Mouse (Mus musculus): ENCODE data around the gene Lhfpl5. TPM values are rescaled to one million over a fixed set of nuclear protein-coding genes. Genes with fewer than 3 reads are reported as not detected.

Gene Lhfpl5
- polyA plus RNA-seq, 1 experiment from 2014 or later, result 0.64 TPM

- ATAC-seq (ENCODE audit: insufficient number of reproducible peaks, low FRiP score, low TSS enrichment, low read depth), result no peak
- 73% methylated on average over 2 of the region's 2 CpGs for WGBS
Observed at GRCm38 (mm10) chr17:28612603-28613002, 37.2 kb downstream of the Lhfpl5 start.

DNA sequence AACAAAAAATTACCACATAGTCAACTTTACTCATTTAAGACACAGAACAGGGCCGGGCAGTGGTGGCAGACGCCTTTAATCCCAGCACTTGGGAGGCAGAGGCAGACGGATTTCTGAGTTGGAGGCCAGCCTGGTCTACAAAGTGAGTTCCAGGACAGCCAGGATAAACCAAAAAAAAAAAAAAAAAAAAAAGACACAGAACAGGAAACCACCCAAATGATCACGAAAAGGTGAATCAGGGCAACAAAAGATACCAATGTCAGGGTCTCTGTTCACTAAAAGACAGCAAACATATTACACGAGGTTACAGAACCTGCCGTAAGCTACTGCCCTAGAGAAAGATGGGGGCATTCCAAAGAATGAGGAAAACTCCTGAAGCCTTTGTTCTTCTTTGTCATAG lies 37.7 kb downstream of the Lhfpl5 start:
- no peak overlapping the region for H3K4me2 ChIP-seq (replicated peaks)
- peaks cover 28% of the 10 kb centered on the region for H3K36me3 ChIP-seq
- no peaks in the 10 kb centered on the region for H3K27me3 ChIP-seq
- 84% methylated on average over 6 of the region's 6 CpGs for WGBS
- no peak overlapping the region for H3K9ac ChIP-seq
- H3K9me3 ChIP-seq (replicated peaks), result no peaks in the 10 kb centered on the region
- 0 out of 2 replicates have a peak, but pooled peaks cover 4% of the 10 kb centered on the region for H3K4me1 ChIP-seq
- no peak for ATAC-seq (ENCODE audit: insufficient number of reproducible peaks, low FRiP score, low TSS enrichment, low read depth)
- H3K27ac ChIP-seq (replicated peaks), result no peak overlapping the region
- H3K4me3 ChIP-seq (replicated peaks), result no peak overlapping the region

More at GRCm38 (mm10) chr17:28612603-28613002, 37.2 kb downstream of the Lhfpl5 start:
- Histone ChIP-seq H3K4me2 (replicated peaks) (no peak overlapping the region), H3K9me3 (replicated peaks) (no peaks in the 10 kb centered on the region), H3K4me1 (0 out of 2 replicates have a peak, but pooled peaks cover 2% of the 10 kb centered on the region), H3K9ac (no peak overlapping the region), H3K27ac (replicated peaks) (no peak overlapping the region), H3K27me3 (no peaks in the 10 kb centered on the region), H3K4me3 (replicated peaks) (no peak overlapping the region), H3K36me3 (peaks cover 29% of the 10 kb centered on the region)

- ATAC-seq (ENCODE audit: insufficient number of reproducible peaks, low FRiP score, low TSS enrichment, low read depth), result no peak
- WGBS, result 99% methylated on average over 4 of the region's 4 CpGs
- Histone ChIP-seq H3K27me3 (no peaks in the 10 kb centered on the region), H3K4me2 (replicated peaks) (no peak overlapping the region), H3K9me3 (replicated peaks) (no peaks in the 10 kb centered on the region), H3K27ac (replicated peaks) (no peak overlapping the region), H3K4me1 (peaks cover 12% of the 10 kb centered on the region; the same call in 1 of the 2 replicates), H3K9ac (no peak overlapping the region), H3K4me3 (replicated peaks) (no peak overlapping the region), H3K36me3 (peaks cover 40% of the 10 kb centered on the region)
Observed at GRCm38 (mm10) chr17:28615332-28615731, 39.9 kb downstream of the Lhfpl5 start.

DNA sequence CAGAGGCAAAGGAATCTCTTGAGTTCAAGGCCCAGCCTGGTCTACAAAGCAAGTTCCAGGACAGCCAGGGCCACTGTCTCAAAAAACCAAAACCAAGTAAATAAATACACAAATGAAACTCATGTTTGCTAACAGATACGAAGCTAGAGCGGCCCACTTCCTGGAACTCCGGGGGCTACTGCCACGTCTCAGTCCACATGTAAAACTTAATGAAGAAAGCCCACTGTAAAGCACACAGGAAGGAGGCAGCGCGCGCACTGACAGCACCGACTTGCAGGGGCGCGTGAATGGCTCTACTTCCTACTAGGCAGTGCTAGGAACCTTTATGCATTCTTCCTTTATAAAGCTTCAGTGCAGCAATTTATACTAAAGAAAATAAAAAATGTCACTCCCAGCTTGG lies 42.2 kb downstream of the Lhfpl5 start:
- no peak for ATAC-seq (ENCODE audit: insufficient number of reproducible peaks, low FRiP score, low TSS enrichment, low read depth)
- no peak overlapping the region for H3K4me3 ChIP-seq (replicated peaks)
- WGBS, result 84% methylated on average over 10 of the region's 10 CpGs
- peaks cover 27% of the 10 kb centered on the region for H3K4me1 ChIP-seq
- H3K27me3 ChIP-seq, result no peaks in the 10 kb centered on the region
- no peak overlapping the region for H3K4me2 ChIP-seq (replicated peaks)
- no peak overlapping the region for H3K9ac ChIP-seq
- no peaks in the 10 kb centered on the region for H3K9me3 ChIP-seq (replicated peaks)
- no peak overlapping the region for H3K27ac ChIP-seq (replicated peaks)
- H3K36me3 ChIP-seq, result peaks cover 40% of the 10 kb centered on the region

DNA sequence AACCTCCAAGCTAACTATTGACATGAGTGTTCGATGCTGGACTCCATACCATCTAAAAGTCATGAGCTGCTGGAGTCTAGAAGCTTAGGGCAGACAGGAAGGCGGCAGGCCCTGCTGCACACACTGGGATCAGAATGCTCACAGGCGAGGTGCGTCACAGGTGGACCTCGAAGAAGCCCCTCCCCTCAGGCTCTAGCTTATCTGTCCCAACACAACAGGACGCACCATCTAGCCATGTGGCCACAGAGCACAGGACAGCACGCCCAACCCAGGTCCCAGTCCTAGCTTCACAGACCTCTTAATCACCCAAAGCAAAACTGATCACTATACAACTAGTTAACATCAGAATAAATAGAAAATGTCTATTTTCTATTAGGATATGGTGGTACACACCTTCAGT lies 42.7 kb downstream of the Lhfpl5 start:
- H3K36me3 ChIP-seq, result peaks cover 40% of the 10 kb centered on the region

DNA sequence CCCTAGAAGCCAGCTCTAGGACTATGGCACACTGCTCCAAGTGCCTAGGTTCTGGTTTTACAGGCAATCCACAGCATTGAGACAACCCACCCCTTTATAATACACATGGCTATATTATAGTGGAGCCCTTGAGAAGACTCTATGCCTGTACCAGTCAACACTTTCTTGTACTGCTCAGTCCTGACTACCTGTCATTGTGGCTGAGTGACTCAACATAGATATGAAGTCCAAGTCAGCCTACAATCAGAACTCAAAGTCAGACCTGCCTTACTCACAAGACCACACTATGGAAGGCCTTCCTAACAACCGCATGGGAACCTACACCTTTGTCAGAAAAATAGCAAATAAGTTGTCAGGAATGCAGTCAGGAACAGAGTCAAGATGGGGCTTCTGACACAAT lies 43.3 kb downstream of the Lhfpl5 start:
- peaks cover 37% of the 10 kb centered on the region for H3K36me3 ChIP-seq
- WGBS, result 95% methylated on average over 1 of the region's 1 CpGs
- no peaks in the 10 kb centered on the region for H3K27me3 ChIP-seq

More for the DNA sequence above, 42.7 kb downstream of the Lhfpl5 start:
- Histone ChIP-seq H3K4me3 (replicated peaks) (no peak overlapping the region), H3K4me1 (peaks cover 29% of the 10 kb centered on the region), H3K27ac (replicated peaks) (no peak overlapping the region), H3K4me2 (replicated peaks) (no peak overlapping the region), H3K9ac (no peak overlapping the region), H3K27me3 (no peaks in the 10 kb centered on the region), H3K9me3 (replicated peaks) (no peaks in the 10 kb centered on the region)
- WGBS, result 83% methylated on average over 7 of the region's 7 CpGs
- ATAC-seq (ENCODE audit: insufficient number of reproducible peaks, low FRiP score, low TSS enrichment, low read depth), result no peak

DNA sequence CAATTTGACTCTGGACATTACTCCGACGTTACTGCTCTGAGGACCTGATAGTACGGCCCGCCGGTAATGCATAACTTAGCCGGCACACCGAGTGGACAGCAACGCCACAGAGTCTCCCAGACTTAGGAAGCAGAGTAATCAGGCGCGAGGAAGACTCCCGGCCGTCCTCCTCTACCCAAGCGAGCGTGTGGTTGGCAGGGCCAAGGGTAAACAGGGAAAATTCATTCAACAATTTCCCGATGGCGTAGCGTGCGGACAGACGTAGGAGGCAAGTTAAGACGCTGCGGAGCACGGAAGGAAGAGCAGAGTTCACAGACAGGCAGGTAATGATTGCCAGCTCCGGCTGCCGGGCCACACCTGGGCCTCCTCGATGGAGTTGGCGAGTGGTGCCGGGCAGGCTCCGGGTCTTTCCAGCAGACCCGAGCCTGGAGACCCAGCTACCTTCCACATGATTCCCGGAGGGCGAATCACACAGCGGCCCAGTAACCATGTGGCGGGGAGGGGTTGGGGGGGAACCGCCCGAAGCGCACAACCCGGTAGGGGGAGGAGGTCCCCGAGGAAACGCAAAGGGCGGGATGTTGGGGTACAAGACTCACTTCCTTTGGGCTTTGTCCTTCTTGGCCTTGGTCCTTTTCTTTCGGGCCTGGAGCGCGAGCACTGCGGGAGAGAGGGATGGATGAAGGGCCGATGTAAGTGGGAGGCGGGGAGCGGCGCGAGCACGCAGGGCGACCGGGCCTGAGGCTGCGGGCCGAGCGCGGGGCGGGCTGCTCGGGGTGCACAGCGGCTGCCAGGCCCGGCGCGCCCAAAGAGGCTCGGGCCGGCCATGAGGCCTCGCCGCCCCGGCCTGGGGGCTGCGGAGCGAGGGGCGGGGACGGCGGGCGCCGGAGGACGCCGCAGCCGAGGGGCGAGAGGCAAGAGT lies 46.2 kb downstream of the Lhfpl5 start:
- Histone ChIP-seq H3K36me3 (peaks cover 19% of the 10 kb centered on the region), H3K27ac (replicated peaks) (peak overlapping the region; percentile 87), H3K9me3 (replicated peaks) (no peaks in the 10 kb centered on the region), H3K4me1 (peaks cover 29% of the 10 kb centered on the region), H3K4me2 (replicated peaks) (peak overlapping the region; percentile 84), H3K27me3 (no peaks in the 10 kb centered on the region), H3K9ac (peak overlapping the region; percentile 85), H3K4me3 (replicated peaks) (peak overlapping the region; percentile 86)
- peak; percentile 60 for ATAC-seq (ENCODE audit: insufficient number of reproducible peaks, low FRiP score, low TSS enrichment, low read depth)
- under 1% methylated on average over 71 of the region's 78 CpGs for WGBS

More for the DNA sequence above, 43.3 kb downstream of the Lhfpl5 start:
- Histone ChIP-seq H3K9me3 (replicated peaks) (no peaks in the 10 kb centered on the region), H3K9ac (no peak overlapping the region), H3K4me2 (replicated peaks) (no peak overlapping the region), H3K27ac (replicated peaks) (no peak overlapping the region), H3K4me1 (peaks cover 29% of the 10 kb centered on the region), H3K4me3 (replicated peaks) (no peak overlapping the region)
- ATAC-seq (ENCODE audit: insufficient number of reproducible peaks, low FRiP score, low TSS enrichment, low read depth), result no peak

GRCm38 (mm10) chr17:28622300-28622759 lies 46.9 kb downstream of the Lhfpl5 start, which contains the start of gene Srpk1:
Gene Srpk1, minus strand, starts transcription at chr17:28622709.
- Histone ChIP-seq H3K36me3 (peaks cover 17% of the 10 kb centered on the region), H3K27ac (replicated peaks) (peak within 1 kb of the TSS; percentile 87), H3K27me3 (no peaks in the 10 kb centered on the region), H3K9ac (peak within 1 kb of the TSS; percentile 85), H3K4me2 (replicated peaks) (peak within 1 kb of the TSS; percentile 84), H3K9me3 (replicated peaks) (no peaks in the 10 kb centered on the region), H3K4me1 (peaks cover 27% of the 10 kb centered on the region), H3K4me3 (replicated peaks) (peak within 1 kb of the TSS; percentile 86)
- ATAC-seq (ENCODE audit: insufficient number of reproducible peaks, low FRiP score, low TSS enrichment, low read depth), result peak; percentile 94
- under 1% methylated on average over 44 of the region's 53 CpGs for WGBS

DNA sequence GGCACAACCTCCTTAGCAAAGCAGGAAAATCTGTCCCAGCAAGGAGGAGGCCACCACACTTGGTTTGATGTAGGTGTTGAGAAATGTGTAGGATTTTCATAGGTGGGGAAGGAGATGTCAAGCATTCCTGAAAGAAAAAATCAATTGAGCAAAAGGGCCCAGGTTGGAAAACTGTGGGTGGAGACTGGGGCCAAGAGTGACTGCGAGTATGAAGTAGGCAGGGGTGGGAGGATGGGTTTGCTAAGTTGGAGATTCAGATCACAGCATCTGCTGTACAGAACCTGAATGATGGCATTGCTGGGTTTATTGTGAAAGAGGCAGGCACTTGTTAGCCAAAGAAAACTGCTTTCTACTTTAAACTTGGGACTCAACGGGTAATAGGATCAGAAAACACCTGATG lies 49.4 kb downstream of the Lhfpl5 start:
- Histone ChIP-seq H3K9ac (no peak overlapping the region), H3K4me1 (peaks cover 22% of the 10 kb centered on the region)
- 64% methylated on average over 2 of the region's 2 CpGs for WGBS

DNA sequence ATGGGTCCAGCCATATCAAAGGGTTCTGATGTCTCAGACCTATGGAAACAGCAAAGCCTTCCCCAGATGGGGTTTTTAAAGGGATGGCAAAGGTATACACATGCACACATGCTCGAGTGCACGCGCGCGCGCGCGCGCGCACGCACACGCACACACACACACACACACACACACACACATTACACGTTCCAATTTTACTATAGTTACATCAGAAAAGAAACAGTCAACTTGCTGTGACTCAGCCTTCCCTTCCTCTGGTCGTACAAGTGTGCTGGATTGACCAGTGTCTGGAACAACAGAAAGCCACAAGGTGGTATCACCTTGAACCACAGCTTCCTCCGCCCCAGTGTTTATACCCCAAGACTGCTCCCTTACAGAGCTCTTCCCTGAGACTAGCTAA lies 49.9 kb downstream of the Lhfpl5 start:
- no peak for ATAC-seq (ENCODE audit: insufficient number of reproducible peaks, low FRiP score, low TSS enrichment, low read depth)
- WGBS, result 88% methylated on average over 15 of the region's 15 CpGs
- H3K4me2 ChIP-seq (replicated peaks), result no peak overlapping the region
- H3K27me3 ChIP-seq, result no peaks in the 10 kb centered on the region
- H3K27ac ChIP-seq (replicated peaks), result no peak overlapping the region
- no peaks in the 10 kb centered on the region for H3K9me3 ChIP-seq (replicated peaks)
- peaks cover 17% of the 10 kb centered on the region for H3K4me1 ChIP-seq
- H3K4me3 ChIP-seq (replicated peaks), result no peak overlapping the region
- no peak overlapping the region for H3K9ac ChIP-seq
- H3K36me3 ChIP-seq, result no peaks in the 10 kb centered on the region

More for the DNA sequence above, 49.4 kb downstream of the Lhfpl5 start:
- Histone ChIP-seq H3K27me3 (no peaks in the 10 kb centered on the region), H3K27ac (replicated peaks) (no peak overlapping the region), H3K4me2 (replicated peaks) (no peak overlapping the region), H3K9me3 (replicated peaks) (no peaks in the 10 kb centered on the region), H3K36me3 (peaks cover 5% of the 10 kb centered on the region), H3K4me3 (replicated peaks) (no peak overlapping the region)
- no peak for ATAC-seq (ENCODE audit: insufficient number of reproducible peaks, low FRiP score, low TSS enrichment, low read depth)

DNA sequence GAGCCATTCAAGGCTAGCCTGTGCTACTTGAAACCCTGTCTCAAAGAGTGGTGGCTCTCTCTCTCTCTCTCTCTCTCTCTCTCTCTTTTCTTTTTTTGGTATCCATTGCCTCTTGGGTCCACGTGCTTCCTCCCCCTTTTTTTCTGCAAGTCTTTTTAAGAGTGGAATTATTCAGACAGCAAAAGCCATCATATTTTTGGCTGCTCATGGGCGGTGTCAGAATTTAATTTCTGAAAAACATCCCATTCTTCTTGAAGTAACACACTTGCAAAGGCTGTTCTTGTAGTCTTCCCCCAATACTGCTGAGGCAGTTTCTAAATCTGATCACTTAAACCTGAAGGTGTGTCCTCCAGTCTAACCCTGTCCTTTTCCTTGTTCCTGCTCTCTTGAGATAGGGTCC lies 51.5 kb downstream of the Lhfpl5 start:
- no peaks in the 10 kb centered on the region for H3K27me3 ChIP-seq
- no peak overlapping the region for H3K4me2 ChIP-seq (replicated peaks)
- no peaks in the 10 kb centered on the region for H3K36me3 ChIP-seq
- no peak overlapping the region for H3K27ac ChIP-seq (replicated peaks)
- no peak overlapping the region for H3K9ac ChIP-seq
- no peak overlapping the region for H3K4me3 ChIP-seq (replicated peaks)
- H3K9me3 ChIP-seq (replicated peaks), result no peaks in the 10 kb centered on the region
- H3K4me1 ChIP-seq, result peaks cover 5% of the 10 kb centered on the region
- ATAC-seq (ENCODE audit: insufficient number of reproducible peaks, low FRiP score, low TSS enrichment, low read depth), result no peak
- WGBS, result 73% methylated on average over 2 of the region's 2 CpGs

Data from embryonic facial prominence, embryonic 15.5 days (tissue).